Mouse (Mus musculus) myocyte (in vitro differentiated cells): ENCODE results near the gene Vill. TPM values are rescaled to one million over a fixed set of nuclear protein-coding genes. Genes with fewer than 3 reads are reported as not detected.

Experiments used
- H3K27me3 ChIP-seq: one replicate; pipeline ENCODE4 v1.6.1; 2011; ENCODE audit not compliant: control insufficient read depth, insufficient read depth, insufficient read length
- H3K36me3 ChIP-seq: one replicate; pipeline ENCODE4 v1.6.1; 2011; ENCODE audit not compliant: control insufficient read depth, insufficient read depth
- H3K4me2 ChIP-seq: one replicate; pipeline ENCODE4 v1.6.1; 2011; ENCODE audit warnings: low read depth, control low read depth
- H3K4me3 ChIP-seq: one replicate; pipeline ENCODE4 v1.5.1; 2011; ENCODE audit warnings: mild to moderate bottlenecking, control low read depth, moderate library complexity
- H3K79me2 ChIP-seq: one replicate; pipeline ENCODE4 v1.6.1; 2011; ENCODE audit not compliant: control insufficient read depth, insufficient read depth
- H3ac ChIP-seq: one replicate; pipeline ENCODE4 v1.6.1; 2011; ENCODE audit not compliant: control insufficient read depth, insufficient read length
- CEBPB ChIP-seq: IDR thresholded peaks from 2 replicates; pipeline ENCODE4 v1.6.1; 2011; ENCODE audit warnings: mild to moderate bottlenecking, moderate library complexity; ENCODE audit not compliant: poor library complexity, insufficient read depth, severe bottlenecking
- E2F4 ChIP-seq: IDR thresholded peaks from one replicate; pipeline ENCODE4 v1.6.1; 2011; ENCODE audit warnings: mild to moderate bottlenecking, control low read depth, moderate library complexity; ENCODE audit not compliant: insufficient read depth
- MAX ChIP-seq: IDR thresholded peaks from one replicate; pipeline ENCODE4 v1.6.1; 2011; ENCODE audit warnings: low read depth, mild to moderate bottlenecking, control low read depth
- MYOD1 ChIP-seq, 3 experiments: IDR thresholded peaks; one replicate each; pipeline ENCODE4 v1.6.1; 2011; ENCODE audit warnings: control low read depth in 2 of 3, low read depth in 2 of 3, mild to moderate bottlenecking in 2 of 3, moderate library complexity in 1 of 3; ENCODE audit not compliant: insufficient read length in 2 of 3, control insufficient read depth in 1 of 3
- MYOG ChIP-seq, 3 experiments: IDR thresholded peaks; one replicate each; pipeline ENCODE4 v1.6.1; 2011; ENCODE audit warnings: control low read depth in 2 of 3, low read depth in 2 of 3, mild to moderate bottlenecking in 2 of 3; ENCODE audit not compliant: insufficient read length in 2 of 3, control insufficient read depth in 1 of 3, insufficient read depth in 1 of 3
- POLR2A ChIP-seq: IDR thresholded peaks from one replicate; pipeline ENCODE4 v1.6.1; 2011; ENCODE audit warnings: low read depth, mild to moderate bottlenecking, control low read depth, moderate library complexity; ENCODE audit not compliant: insufficient read length
- POLR2AphosphoS2 ChIP-seq: IDR thresholded peaks from one replicate; pipeline ENCODE4 v1.6.1; 2011; ENCODE audit warnings: low read depth, control low read depth; ENCODE audit not compliant: insufficient read length
- REST ChIP-seq: IDR thresholded peaks from one replicate; pipeline ENCODE4 v1.6.1; 2011; ENCODE audit warnings: mild to moderate bottlenecking, control low read depth, moderate library complexity; ENCODE audit not compliant: insufficient read depth, insufficient read length
- SRF ChIP-seq: IDR thresholded peaks from one replicate; pipeline ENCODE4 v1.6.1; 2011; ENCODE audit warnings: low read depth; ENCODE audit not compliant: control insufficient read depth, insufficient read length
- TCF12 ChIP-seq: IDR thresholded peaks from one replicate; pipeline ENCODE4 v1.6.1; 2011; ENCODE audit warnings: mild to moderate bottlenecking, control low read depth; ENCODE audit not compliant: poor library complexity, insufficient read depth, severe bottlenecking
- TCF3 ChIP-seq: IDR thresholded peaks from one replicate; pipeline ENCODE4 v1.6.1; 2011; ENCODE audit warnings: low read depth, control low read depth; ENCODE audit not compliant: insufficient read length
- USF1 ChIP-seq: IDR thresholded peaks from one replicate; pipeline ENCODE4 v1.6.1; 2011; ENCODE audit warnings: low read depth, mild to moderate bottlenecking, control low read depth, moderate library complexity
- polyA plus RNA-seq: library from polyadenylated mRNA; unstranded; fragments of >200 nt; fragmentation: generic; extraction: Trizol; gene quantifications from one replicate; pipeline ENCODE4 v1.2.1, GENCODE M21; 2012; ENCODE audit warnings: missing spikeins

The Vill gene
- polyA plus RNA-seq, 1 experiment: 1.4 TPM

GRCm38 (mm10) chr9:119008871-119009270 is 43.7 kb upstream of the Vill start:
- H3K79me2 ChIP-seq: no peaks in the 10 kb centered on the region
- no peaks in the 10 kb centered on the region for H3K36me3 ChIP-seq
- H3ac ChIP-seq: no peak overlapping the region
- no peak overlapping the region for H3K4me2 ChIP-seq
- H3K4me3 ChIP-seq: no peak overlapping the region
- TF ChIP-seq MYOG (IDR thresholded peaks at IDR 0.05; ENCODE audit: control insufficient read depth in 1 of 3, insufficient read depth in 1 of 3, insufficient read length in 2 of 3, low read depth in 2 of 3) (no peak), TCF12 (no peak), POLR2AphosphoS2 (no peak), CEBPB (no peak), TCF3 (no peak), MYOD1 (IDR thresholded peaks at IDR 0.05; ENCODE audit: control insufficient read depth in 1 of 3, insufficient read length in 2 of 3, low read depth in 2 of 3) (no peak), E2F4 (no peak), MAX (no peak), USF1 (no peak), REST (no peak), POLR2A (no peak), SRF (no peak)
- H3K27me3 ChIP-seq: no peaks in the 10 kb centered on the region

DNA sequence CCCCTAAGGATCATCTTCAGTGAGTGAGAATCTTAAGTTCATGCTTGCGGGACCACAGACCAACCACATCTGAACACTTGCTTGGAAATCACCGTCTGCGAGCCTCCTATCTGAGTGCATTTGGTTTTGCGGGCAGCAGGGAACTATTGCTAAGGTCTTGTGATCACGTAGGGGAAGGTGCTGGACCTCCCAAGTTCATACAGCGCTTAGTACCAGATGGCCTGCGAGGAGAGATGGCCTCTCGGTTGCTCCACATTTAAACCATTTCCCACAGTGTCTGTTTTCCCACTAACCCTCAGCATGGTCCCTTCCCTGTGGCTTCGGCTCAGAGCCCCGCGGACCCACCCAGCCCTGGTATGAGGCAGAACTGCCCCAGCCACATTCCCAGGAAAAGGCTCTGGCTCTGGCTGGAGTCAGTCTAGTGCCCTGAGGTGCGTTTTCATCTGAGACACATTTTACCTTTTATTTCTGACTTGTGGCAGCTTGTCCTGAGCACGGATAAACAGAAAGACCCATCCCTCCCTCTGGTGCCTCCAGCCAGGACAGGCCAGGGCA is 42.3 kb upstream of the Vill start:
- Histone ChIP-seq H3K4me3 (no peak overlapping the region), H3K36me3 (no peaks in the 10 kb centered on the region), H3K79me2 (no peaks in the 10 kb centered on the region), H3ac (no peak overlapping the region), H3K27me3 (no peaks in the 10 kb centered on the region), H3K4me2 (no peak overlapping the region)
- TF ChIP-seq CEBPB: no peak
- TF ChIP-seq USF1: no peak
- no peak for TF ChIP-seq TCF12
- no peak for TF ChIP-seq REST
- no peak for TF ChIP-seq MYOD1 (IDR thresholded peaks at IDR 0.05; ENCODE audit: control insufficient read depth in 1 of 3, insufficient read length in 2 of 3, low read depth in 2 of 3)
- TF ChIP-seq MAX: no peak
- TF ChIP-seq E2F4: no peak
- TF ChIP-seq TCF3: no peak

DNA sequence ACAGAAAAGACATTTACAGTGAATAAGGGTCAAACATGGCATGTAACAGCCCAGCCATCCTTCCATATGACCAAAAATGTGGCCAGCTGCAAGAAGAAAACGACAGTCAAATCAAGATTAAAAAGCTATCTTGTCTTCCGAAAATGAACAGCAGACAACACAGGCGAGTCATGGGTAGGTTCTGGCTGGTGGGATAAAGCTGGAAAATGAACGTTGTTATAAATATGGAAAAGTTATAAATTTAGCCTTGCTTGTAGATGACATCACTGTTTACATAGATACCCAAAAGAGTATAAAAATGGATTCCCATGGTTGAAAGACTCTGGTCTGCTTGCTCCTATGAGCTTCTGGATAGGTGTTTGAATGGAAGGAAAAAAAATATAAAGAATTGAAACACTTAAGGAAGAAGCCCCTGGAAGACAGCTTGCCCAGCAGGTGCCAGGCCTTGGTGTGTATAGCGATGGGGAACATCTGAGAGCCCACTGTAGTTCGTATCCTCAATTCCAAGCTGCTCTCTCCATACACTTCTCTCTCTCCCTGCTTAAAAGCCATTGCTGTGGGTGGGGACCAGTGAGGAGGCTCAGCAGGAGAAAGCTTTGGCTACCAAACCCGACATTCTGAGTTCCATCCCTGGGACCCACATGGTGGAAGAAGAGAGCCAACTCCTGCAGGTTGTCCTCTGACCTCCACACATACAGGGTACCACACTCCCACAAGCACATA is 35.6 kb upstream of the Vill start:
- Histone ChIP-seq H3K36me3 (no peaks in the 10 kb centered on the region), H3K4me3 (no peak overlapping the region), H3K4me2 (no peak overlapping the region), H3K79me2 (no peaks in the 10 kb centered on the region), H3ac (no peak overlapping the region), H3K27me3 (no peaks in the 10 kb centered on the region)
- no peak for TF ChIP-seq TCF12
- no peak for TF ChIP-seq CEBPB
- no peak for TF ChIP-seq POLR2A
- no peak for TF ChIP-seq E2F4
- TF ChIP-seq MYOG (IDR thresholded peaks at IDR 0.05; ENCODE audit: control insufficient read depth in 1 of 3, insufficient read depth in 1 of 3, insufficient read length in 2 of 3, low read depth in 2 of 3): no peak
- TF ChIP-seq USF1: no peak
- TF ChIP-seq MYOD1 (IDR thresholded peaks at IDR 0.05; ENCODE audit: control insufficient read depth in 1 of 3, insufficient read length in 2 of 3, low read depth in 2 of 3): no peak
- no peak for TF ChIP-seq POLR2AphosphoS2
- TF ChIP-seq REST: no peak

DNA sequence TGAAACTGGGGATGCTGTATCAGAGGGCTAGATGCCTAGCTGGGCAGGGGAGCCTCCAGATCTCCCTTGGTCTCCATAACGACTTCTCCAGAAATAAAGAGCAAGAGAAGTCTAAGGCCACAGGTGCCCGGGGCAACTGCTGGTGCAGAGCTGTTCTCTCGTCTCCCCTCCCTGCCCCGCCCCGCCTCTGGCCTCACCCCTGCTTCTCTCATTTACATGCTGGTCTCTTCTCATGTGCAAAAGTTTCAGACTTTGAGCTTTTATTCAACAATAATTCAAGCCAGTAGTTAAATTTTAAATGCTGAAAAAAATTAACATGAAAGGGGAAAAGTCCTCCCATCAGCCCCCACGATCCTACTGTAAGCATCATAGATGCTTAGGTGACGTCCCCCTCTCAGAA is 30.8 kb upstream of the Vill start:
- no peak overlapping the region for H3ac ChIP-seq
- H3K4me2 ChIP-seq: no peak overlapping the region
- no peak overlapping the region for H3K4me3 ChIP-seq
- H3K36me3 ChIP-seq: no peaks in the 10 kb centered on the region
- TF ChIP-seq USF1 (no peak), MAX (no peak), REST (no peak), SRF (no peak), MYOG (IDR thresholded peaks at IDR 0.05; ENCODE audit: control insufficient read depth in 1 of 3, insufficient read depth in 1 of 3, insufficient read length in 2 of 3, low read depth in 2 of 3) (no peak), CEBPB (no peak), MYOD1 (IDR thresholded peaks at IDR 0.05; ENCODE audit: control insufficient read depth in 1 of 3, insufficient read length in 2 of 3, low read depth in 2 of 3) (no peak), POLR2A (no peak), TCF12 (no peak), E2F4 (no peak), TCF3 (no peak), POLR2AphosphoS2 (no peak)
- H3K27me3 ChIP-seq: no peaks in the 10 kb centered on the region
- no peaks in the 10 kb centered on the region for H3K79me2 ChIP-seq

GRCm38 (mm10) chr9:119025263-119025662 is 27.3 kb upstream of the Vill start:
- TF ChIP-seq SRF (no peak), CEBPB (no peak), POLR2A (no peak), E2F4 (no peak), POLR2AphosphoS2 (no peak), TCF12 (no peak), USF1 (no peak), MAX (no peak), TCF3 (no peak), REST (no peak), MYOD1 (IDR thresholded peaks at IDR 0.05; ENCODE audit: control insufficient read depth in 1 of 3, insufficient read length in 2 of 3, low read depth in 2 of 3) (no peak), MYOG (IDR thresholded peaks at IDR 0.05; ENCODE audit: control insufficient read depth in 1 of 3, insufficient read depth in 1 of 3, insufficient read length in 2 of 3, low read depth in 2 of 3) (no peak)
- no peaks in the 10 kb centered on the region for H3K27me3 ChIP-seq
- no peak overlapping the region for H3K4me3 ChIP-seq
- H3ac ChIP-seq: no peak overlapping the region
- H3K36me3 ChIP-seq: no peaks in the 10 kb centered on the region
- no peak overlapping the region for H3K4me2 ChIP-seq
- no peaks in the 10 kb centered on the region for H3K79me2 ChIP-seq
